Mouse (Mus musculus): ENCODE results near the gene Catip.

- TF ChIP-seq GATA1 (IDR thresholded peaks at IDR 0.05; ENCODE audit: borderline replicate concordance, low read length) (no peak), FLI1 (IDR thresholded peaks at IDR 0.05; ENCODE audit: low read length) (no peak)
Measured at GRCm38 (mm10) chr1:74395290-74395689, 33.4 kb downstream of the Catip start.
